8 mouse cellular contexts compared by ENCODE assay signal in genomic region chr11:118685397-118685796, GRCm38 (mm10).
DNase-seq lines count a peak whose midpoint lies in the region; ATAC-seq and TF ChIP-seq lines count a peak whose summit lies in the region.

No protein-coding gene starts in this region.

- H3K27ac ChIP-seq in kidney, embryonic 14.5 days (ENCODE audit: low read depth, low read length), result no peak overlapping the region
- H3K27ac ChIP-seq in MEL (ENCODE audit: control insufficient read depth, low read depth, low read length), result no peak overlapping the region
- no peak overlapping the region for H3K27ac ChIP-seq in liver, postnatal 0 days (ENCODE audit: low read depth)

- no peaks in the 10 kb centered on the region for H3K79me2 ChIP-seq in MEL (ENCODE audit: control insufficient read depth, insufficient read depth, low read length, poor library complexity)

- DNase-seq in kidney, postnatal 4 days, result peak; percentile 82 to 84
- DNase-seq in MEL (ENCODE audit: low read depth, low spot score), result peak; percentile 8
- peak; percentile 52 for DNase-seq in embryo, embryonic 10 days (ENCODE audit: low spot score)
- peak; percentile 29 for DNase-seq in liver, postnatal 0 days
- no peak for DNase-seq in cerebellum, adult 11 months
- DNase-seq in left cerebral cortex, adult 18-20 months (ENCODE audit: low spot score in 2 of 2), result no peak
- no peak for DNase-seq in B cell, adult 2 months

- H3K4me3 ChIP-seq in kidney, embryonic 14.5 days (ENCODE audit: low read length), result no peak overlapping the region
- H3K4me3 ChIP-seq in MEL (ENCODE audit: control insufficient read depth in 1 of 2, insufficient read depth in 1 of 2, low read depth in 2 of 2, low read length in 2 of 2), result no peak overlapping the region
- no peak overlapping the region for H3K4me3 ChIP-seq in liver, postnatal 0 days (ENCODE audit: low read depth, low read length)

- H3K4me2 ChIP-seq in kidney, embryonic 14.5 days (replicated peaks; ENCODE audit: low read depth, low read length), result no peak overlapping the region
- no peak overlapping the region for H3K4me2 ChIP-seq in liver, postnatal 0 days (ENCODE audit: low read depth, low read length)

- no peaks in the 10 kb centered on the region for H3K9me3 ChIP-seq in kidney, embryonic 14.5 days (ENCODE audit: control insufficient read depth, low read length)
- no peaks in the 10 kb centered on the region for H3K9me3 ChIP-seq in MEL (replicated peaks; ENCODE audit: insufficient read depth, low read length)
- H3K9me3 ChIP-seq in liver, postnatal 0 days (ENCODE audit: low read length), result no peaks in the 10 kb centered on the region

- no peak for ATAC-seq in kidney, embryonic 14.5 days (ENCODE audit: low FRiP score, low TSS enrichment)
- ATAC-seq in liver, postnatal 0 days, result no peak

- no peaks in the 10 kb centered on the region for H3K4me1 ChIP-seq in kidney, embryonic 14.5 days (ENCODE audit: control insufficient read depth, insufficient read depth, low read length)
- no peaks in the 10 kb centered on the region for H3K4me1 ChIP-seq in MEL (ENCODE audit: control insufficient read depth in 1 of 2, insufficient read depth in 2 of 2, low read length in 2 of 2)
- no peaks in the 10 kb centered on the region for H3K4me1 ChIP-seq in liver, postnatal 0 days (ENCODE audit: insufficient read depth)

- no peak for TF ChIP-seq EP300 in MEL (IDR thresholded peaks at IDR 0.05; ENCODE audit: low read depth in 1 of 2, low read length in 2 of 2)
- no peak for TF ChIP-seq EP300 in liver, postnatal 0 days (IDR thresholded peaks at IDR 0.05; ENCODE audit: low read depth)

- TF ChIP-seq RAD21 in MEL (IDR thresholded peaks at IDR 0.05; ENCODE audit: low read depth, low read length), result no peak

- no peak for TF ChIP-seq CTCF in MEL (IDR thresholded peaks at IDR 0.05 in 2 of 3, conservative IDR thresholded peaks at IDR 0.05 in 1 of 3; ENCODE audit: control insufficient read depth in 1 of 3, insufficient read depth in 1 of 3, low read depth in 2 of 3, low read length in 3 of 3, poor library complexity in 1 of 3, severe bottlenecking in 1 of 3)
- TF ChIP-seq CTCF in liver, postnatal 0 days (IDR thresholded peaks at IDR 0.05; ENCODE audit: low read depth), result no peak

- H3K9ac ChIP-seq in kidney, embryonic 14.5 days (ENCODE audit: low read depth, low read length), result no peak overlapping the region
- H3K9ac ChIP-seq in MEL (ENCODE audit: control insufficient read depth, low read depth, low read length, poor library complexity, severe bottlenecking), result no peak overlapping the region
- no peak overlapping the region for H3K9ac ChIP-seq in liver, postnatal 0 days (replicated peaks)

- 3% methylated on average over 16 of the region's 16 CpGs for WGBS in kidney, embryonic 14.5 days
- 9% methylated on average over 16 of the region's 16 CpGs for WGBS in liver, postnatal 0 days (ENCODE audit: insufficient replicate concordance)

- no peak for TF ChIP-seq POLR2A in MEL (IDR thresholded peaks at IDR 0.05; ENCODE audit: control insufficient read depth in 1 of 2, insufficient read depth in 1 of 2, low read depth in 1 of 2, low read length in 2 of 2, poor library complexity in 1 of 2)

- H3K36me3 ChIP-seq in kidney, embryonic 14.5 days (ENCODE audit: control insufficient read depth, insufficient read depth, low read length), result no peaks in the 10 kb centered on the region
- no peaks in the 10 kb centered on the region for H3K36me3 ChIP-seq in MEL (ENCODE audit: control insufficient read depth in 1 of 2, insufficient read depth in 2 of 2, low read length in 2 of 2)
- H3K36me3 ChIP-seq in liver, postnatal 0 days (replicated peaks; ENCODE audit: insufficient read depth, low read length), result no peaks in the 10 kb centered on the region

- peaks cover 7% of the 10 kb centered on the region for H3K27me3 ChIP-seq in kidney, embryonic 14.5 days (ENCODE audit: control insufficient read depth, insufficient read depth, low read length)
- no peaks in the 10 kb centered on the region for H3K27me3 ChIP-seq in MEL (ENCODE audit: control insufficient read depth in 1 of 2, insufficient read depth in 2 of 2, low read length in 2 of 2)
- no peaks in the 10 kb centered on the region for H3K27me3 ChIP-seq in liver, postnatal 0 days (ENCODE audit: insufficient read depth, low read length)

TF ChIP-seq in MEL, 35 proteins besides CTCF, POLR2A, EP300 and RAD21:
- TF ChIP-seq ZMIZ1 (IDR thresholded peaks at IDR 0.05; ENCODE audit: low read depth, low read length) (no peak), TAL1 (IDR thresholded peaks at IDR 0.05; ENCODE audit: low read length) (no peak), JUND (IDR thresholded peaks at IDR 0.05; ENCODE audit: low read depth, low read length) (no peak), TBP (IDR thresholded peaks at IDR 0.05; ENCODE audit: low read depth, low read length) (no peak), ELF1 (IDR thresholded peaks at IDR 0.05; ENCODE audit: low read depth, low read length) (no peak), SMC3 (IDR thresholded peaks at IDR 0.05; ENCODE audit: low read depth, low read length) (no peak), USF1 (IDR thresholded peaks at IDR 0.05; ENCODE audit: low read depth, low read length) (no peak), ETS1 (IDR thresholded peaks at IDR 0.05; ENCODE audit: low read depth, low read length) (no peak), KAT2A (conservative IDR thresholded peaks at IDR 0.05; ENCODE audit: low read depth, low read length) (no peak), ZKSCAN1 (IDR thresholded peaks at IDR 0.05; ENCODE audit: low read depth, low read length) (no peak), GATA1 (IDR thresholded peaks at IDR 0.05; ENCODE audit: low read depth, low read length) (no peak)
TF ChIP-seq in MEL: peak in this region for 0.

Comparison
In these comparisons a context has a peak if more than half of its experiments do, and no peak if none do; other contexts are left out.
1. DNase-seq: peak in kidney, postnatal 4 days (2 of 2), MEL (single experiment), embryo, embryonic 10 days (single experiment) and liver, postnatal 0 days (single experiment); none in cerebellum, adult 11 months (single experiment), left cerebral cortex, adult 18-20 months (0 of 2) and B cell, adult 2 months (0 of 2).